Mouse (Mus musculus) E14TG2a.4 (cell line): ENCODE data around the gene Spata48.

Experiments used
- CTCF ChIP-seq: conservative IDR thresholded peaks from 2 replicates; pipeline ENCODE4 v1.5.1; 2014; ENCODE audit warnings: low read length
- NANOG ChIP-seq: IDR thresholded peaks from 2 replicates; pipeline ENCODE4 v1.6.1; 2014; ENCODE audit warnings: borderline replicate concordance, low read length, mixed read lengths

DNA sequence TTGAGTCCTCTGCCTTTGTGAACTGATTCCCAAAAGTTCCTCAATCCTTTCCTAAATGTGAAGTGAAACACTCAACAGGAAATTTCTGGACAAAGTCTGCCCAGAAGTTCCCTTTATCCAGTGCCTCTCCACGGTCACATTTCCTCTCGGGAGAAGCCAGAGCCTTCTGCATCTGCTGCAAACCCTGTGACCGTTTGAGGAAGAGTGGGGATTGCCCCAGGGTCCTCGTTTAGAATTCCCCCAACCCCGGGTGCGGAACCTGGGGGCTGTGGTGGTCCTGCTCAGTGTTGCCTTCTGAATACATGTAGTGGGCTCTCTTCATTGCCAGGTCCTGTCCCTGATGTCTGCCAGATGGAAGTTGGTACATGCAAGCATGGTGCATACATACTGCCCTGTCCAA is 67.3 kb downstream of the Spata48 start:
- TF ChIP-seq CTCF (no peak), NANOG (no peak)
